Mouse (Mus musculus) spleen, embryonic (tissue): Measurements from ENCODE around the gene Mgat2.

ENCODE experiments used
- CTCF ChIA-PET: fragments of 350-600 bp; sonication (Branson Sonifier 250); formaldehyde crosslinking; loops from one replicate; lab custom pipeline; 2022; lab: Charles Lee

Gene Mgat2

DNA sequence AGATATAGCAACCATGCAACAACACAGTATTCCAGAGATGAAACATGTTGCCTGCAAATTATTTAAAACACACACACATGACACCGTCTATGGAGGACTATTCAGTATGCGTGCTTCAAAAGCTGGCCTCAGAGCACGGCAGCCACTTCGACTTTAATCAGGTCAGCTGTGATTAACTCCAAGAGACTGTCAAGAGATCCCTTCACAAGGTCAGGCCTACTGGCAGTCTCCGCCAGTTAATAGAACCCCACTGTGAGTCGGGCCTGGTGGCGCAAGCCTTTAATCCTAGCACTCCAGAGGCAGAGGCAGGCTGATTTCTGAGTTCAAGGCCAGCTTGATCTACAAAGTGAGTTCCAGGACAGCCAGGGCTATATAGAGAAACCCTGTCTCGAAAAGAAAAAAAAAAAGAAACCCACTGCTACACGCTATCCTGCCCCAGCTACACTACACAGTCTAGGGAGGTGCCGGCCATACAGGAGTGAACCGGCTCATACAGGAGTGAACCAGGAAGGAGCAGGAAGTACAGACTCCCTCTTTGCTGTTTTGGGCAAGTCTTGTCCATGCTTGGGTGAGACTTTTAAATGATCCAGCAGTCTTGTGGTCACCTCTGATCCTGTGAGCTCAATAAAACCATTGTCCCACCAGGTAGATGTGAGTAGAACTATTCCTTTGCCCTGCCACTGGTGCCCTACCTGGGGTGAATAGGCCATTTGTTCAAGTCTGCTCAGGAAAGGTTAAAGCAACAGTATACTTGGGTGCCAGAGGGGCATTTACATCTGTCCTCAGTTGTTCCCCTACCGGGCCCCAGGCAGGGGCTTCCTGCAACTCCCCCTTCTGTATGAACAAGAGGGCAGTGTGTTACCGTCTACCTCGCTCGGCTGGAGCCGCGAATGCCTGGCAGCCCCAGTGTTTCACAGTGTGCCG, 26.4 kb downstream of the Mgat2 start:
- CTCF ChIA-PET = interaction anchor here (0.5 to 0.6 kb wide), 2 partner anchors 20 to 143 kb away, joined by 3 to 17 read pairs; no protein-coding TSS in a partner anchor

DNA sequence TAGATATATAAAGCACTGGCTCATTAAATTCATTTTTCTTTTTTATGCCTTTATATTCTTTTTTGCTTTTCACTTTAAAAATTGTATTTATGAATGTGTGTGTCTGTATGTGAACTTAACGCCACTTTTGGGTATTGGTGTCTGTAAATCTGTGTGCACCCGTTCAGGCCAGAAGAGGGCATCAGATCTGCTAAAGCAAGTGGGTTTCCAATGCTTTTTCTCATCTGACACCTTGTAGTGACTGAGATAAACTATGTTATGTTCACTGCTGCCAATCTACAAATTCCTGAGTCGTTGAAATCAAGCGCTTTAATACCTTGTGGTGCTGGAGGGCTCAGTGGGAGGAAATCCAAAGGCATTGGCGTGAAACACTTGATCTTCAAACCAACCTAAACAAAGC, 27.1 kb downstream of the Mgat2 start:
- CTCF ChIA-PET = interaction anchor here (0.7 kb wide), 1 partner anchor 308 kb away, joined by 3 read pairs; no protein-coding TSS in a partner anchor

DNA sequence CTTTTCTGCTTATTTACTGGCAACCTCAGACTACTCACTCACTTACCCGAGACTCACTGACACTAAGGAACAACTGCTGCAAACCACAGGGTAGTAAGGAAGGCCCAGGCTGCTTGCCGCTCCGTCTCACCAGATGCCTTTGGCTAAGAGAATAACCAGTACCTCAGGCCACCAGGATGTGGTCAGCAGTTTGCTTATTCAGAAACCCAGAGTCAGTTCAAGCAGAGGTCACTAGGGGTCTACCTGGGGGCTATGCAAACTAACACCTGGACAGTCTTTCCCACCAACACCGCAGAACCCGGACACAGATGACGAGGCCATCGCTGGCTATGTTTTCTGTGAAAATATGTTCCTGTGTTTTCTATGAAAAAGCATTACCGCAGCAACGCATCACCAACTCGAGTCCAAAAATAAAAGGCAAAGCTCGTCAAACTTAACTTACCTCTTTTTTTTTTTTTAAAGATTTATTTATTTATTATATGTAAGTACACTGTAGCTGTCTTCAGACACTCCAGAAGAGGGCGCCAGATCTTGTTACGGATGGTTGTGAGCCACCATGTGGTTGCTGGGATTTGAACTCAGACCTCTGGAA, 29.3 kb downstream of the Mgat2 start:
- CTCF ChIA-PET = interaction anchor here (0.8 kb wide), 1 partner anchor 13 kb away, joined by 5 read pairs; no protein-coding TSS in a partner anchor

DNA sequence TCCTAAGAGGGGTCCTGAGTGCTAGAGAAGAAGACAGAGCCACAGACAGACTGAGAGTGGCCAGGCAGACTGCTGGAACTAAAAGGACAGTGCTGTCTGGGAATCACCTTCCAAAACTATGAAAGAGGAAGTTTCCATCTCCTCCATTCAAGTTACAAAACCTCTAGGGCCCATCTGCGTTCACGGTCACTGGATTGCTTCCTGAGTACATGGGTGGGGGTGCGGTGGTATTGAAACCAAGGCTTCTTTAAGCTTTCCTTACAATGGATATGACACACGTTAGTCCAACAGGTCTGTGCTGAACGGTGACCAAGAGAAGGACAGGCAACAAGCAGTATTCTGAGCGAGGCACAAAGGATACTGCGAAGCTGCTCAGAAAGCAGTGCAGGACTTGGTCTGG, 30.4 kb downstream of the Mgat2 start:
- CTCF ChIA-PET = no interaction called here

DNA sequence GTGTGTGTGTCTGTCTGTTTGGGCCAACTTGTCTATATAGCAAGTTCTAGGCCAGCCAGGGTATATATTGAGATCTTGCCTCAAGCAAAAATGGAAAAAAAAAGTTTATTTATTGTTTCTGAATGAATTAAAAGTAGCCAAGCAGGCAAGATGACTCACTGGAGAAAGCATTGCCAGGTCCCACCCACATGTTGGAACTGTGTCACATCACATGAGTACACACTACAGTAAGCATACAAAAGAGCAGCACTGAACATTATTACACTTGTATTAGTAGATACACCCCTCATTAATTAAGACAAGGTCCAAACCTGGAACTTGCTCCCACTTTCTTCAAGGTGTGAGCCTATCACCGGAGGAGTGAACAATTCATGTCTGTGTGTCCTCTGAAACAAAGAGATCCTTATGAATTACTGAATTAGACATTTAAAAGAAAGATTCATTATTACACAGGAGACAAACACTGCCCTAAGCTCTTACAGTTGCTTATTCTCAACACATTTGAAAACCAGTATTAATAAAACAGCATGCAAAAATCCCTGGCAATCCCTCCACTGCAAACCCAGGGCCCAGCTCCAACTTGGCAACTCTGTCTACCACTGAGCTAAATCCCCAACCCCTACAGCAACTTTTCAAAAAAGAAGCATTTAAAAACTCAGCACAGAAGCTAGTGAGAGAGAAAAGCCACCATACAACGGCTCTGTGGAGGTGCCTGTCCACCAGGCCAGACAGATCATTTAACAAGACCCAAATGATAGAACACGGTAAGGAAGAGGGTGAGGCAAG, 31.2 kb downstream of the Mgat2 start:
- CTCF ChIA-PET = no interaction called here

DNA sequence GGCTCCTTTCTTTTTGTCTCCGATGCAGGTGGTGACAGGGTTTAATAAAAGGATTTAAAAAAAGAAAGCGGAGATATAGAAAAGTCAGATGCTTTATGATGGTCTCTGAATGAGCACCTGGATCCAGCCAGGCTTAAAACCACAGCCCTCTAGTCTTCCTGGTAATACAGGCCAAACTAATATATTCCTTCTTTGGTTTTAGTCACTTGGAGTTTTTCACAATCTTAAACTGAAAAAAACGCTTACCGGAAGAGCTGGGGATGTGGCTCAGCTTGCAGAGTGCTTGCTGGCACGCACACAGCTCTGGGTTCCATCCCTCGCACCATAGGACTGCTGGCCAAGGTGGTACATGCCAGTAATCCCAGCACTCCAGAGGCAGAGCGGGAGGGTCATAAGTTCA, 32.6 kb downstream of the Mgat2 start:
- CTCF ChIA-PET = interaction anchor here (0.8 kb wide), 1 partner anchor 515 kb away, joined by 4 read pairs; no protein-coding TSS in a partner anchor

DNA sequence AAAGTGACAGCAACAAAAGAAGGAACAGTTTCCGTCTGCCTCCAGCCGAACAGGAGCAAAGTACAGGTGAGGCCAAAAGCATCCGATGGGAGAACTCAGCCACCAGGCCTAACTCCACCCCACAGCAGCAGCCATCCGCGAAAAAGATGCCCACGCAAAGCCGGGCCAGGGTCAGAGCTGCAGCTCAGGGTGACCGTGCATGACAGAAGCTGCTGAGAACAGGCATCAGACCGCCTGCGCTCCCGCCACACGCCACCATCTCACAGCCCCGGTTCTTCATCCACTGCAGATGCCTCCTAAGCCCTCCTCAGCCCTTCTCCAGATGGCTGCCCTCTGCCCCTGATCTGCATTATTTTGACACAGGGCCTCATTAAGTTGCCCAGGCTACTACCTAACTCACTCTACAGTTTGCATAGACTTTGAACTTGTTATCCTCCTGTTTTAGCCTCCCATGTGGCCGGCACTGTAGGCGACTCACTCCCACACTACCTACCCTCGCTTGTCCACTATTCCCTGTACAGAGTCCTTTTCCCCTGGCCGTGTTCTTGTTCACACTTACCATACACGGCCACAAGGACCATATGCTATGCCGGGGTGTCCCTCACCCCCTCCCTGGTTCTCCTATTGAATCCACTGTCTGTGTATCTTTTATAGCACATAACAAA, 36.8 kb downstream of the Mgat2 start:
- CTCF ChIA-PET = no interaction called here

DNA sequence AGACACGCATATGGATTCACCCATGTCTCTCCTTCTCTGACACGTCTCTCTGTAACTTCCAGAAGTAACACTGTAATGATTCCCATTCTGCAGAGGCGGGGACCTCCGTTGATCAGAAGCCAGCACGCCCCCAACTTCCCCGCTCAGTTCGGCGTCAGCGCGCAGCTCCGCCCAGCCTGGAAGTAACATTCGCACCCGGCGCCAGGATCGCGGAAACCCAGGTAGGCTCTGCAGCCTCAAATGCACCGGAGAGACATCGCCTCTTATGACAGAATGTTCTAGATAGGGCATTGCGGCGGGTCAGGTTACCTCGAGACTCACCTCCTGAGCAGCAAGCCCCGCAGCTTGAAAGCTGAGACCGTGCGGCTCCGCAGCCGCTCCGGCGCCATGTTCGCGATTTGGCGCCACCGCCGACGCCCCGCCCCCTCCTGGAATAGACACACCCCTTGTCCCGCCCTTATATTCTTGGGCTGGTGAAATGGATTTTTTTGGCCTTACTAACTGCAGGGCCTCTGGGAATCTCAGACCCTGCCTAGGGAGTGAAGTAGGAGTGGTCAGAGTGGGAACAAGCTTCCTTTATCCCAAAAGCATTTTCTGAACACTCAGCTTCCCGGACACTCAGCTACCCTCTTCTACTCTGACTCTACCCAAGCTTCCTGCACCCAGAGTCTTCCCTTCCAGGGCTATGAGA, 44.0 kb downstream of the Mgat2 start, which contains the start of gene Pole2:
TSS of gene Pole2 (minus strand) at position 420 of the 691 bp plus-strand sequence.
- CTCF ChIA-PET = interaction anchor here (0.6 kb wide), 1 partner anchor 82 kb away, joined by 6 read pairs; no protein-coding TSS in a partner anchor

DNA sequence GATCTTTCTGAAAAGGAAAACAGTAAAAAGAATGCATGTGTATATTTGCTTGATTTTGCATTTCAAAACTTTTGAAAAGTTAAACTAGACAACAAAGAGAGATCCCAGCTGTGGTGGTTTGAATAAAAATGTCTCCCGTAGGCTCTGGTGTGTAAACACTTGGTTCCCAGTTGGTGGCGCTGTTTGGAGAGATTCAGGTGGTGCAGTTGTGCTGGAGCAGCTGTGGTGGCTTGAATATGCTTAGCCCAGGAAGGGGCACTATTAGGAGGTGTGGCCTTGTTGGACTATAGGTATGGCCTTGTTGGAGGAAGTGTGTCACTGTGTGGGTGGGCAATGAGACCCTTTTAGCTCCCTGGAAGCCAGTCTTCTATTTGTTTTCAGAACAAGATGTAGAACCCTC, 45.3 kb downstream of the Mgat2 start:
- CTCF ChIA-PET = interaction anchor here (1.0 kb wide), 1 partner anchor 17 kb away, joined by 3 read pairs; no protein-coding TSS in a partner anchor

DNA sequence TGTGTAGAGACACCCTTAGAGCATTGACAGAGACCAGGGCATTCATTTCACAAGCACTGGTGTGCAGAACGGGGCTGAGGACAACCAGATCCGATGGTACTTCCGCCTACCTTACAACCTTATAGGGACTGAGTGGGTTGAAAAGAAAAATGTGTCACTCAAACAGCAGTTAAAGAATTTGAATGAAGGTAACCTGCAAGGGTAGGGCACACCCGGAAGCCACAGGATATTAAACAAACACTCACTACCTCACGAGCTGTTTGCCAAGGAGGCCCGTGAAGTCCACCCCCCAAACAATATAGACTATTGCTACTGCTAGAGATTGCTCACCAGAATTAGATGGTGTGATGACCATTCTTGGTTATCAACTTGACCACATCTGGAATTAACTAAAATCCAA, 51.8 kb downstream of the Mgat2 start:
- CTCF ChIA-PET = no interaction called here
